Mouse (Mus musculus) right cerebral cortex, postnatal 4 days (tissue): ENCODE measurements around the gene Klhl2.

Experiments
- DNase-seq: peaks from one replicate; pipeline ENCODE4 v3.0.0-alpha.2; 2022

The Klhl2 gene

GRCm38 (mm10) chr8:64690306-64690705 lies 159.5 kb downstream of the Klhl2 start:
- no peak for DNase-seq
